Mouse (Mus musculus) forebrain, postnatal 0 days (tissue): ENCODE measurements around the gene Foxn3. TPM values are rescaled to one million over a fixed set of nuclear protein-coding genes. Genes with fewer than 3 reads are reported as not detected.
A peak's percentile ranks its signal among the peaks of the same experiment; 100 is the strongest.

Source experiments
- ATAC-seq: fragments of 200-750 bp; cut with Nextera tagmentation; 2 replicates; pipeline ENCODE4 v1.8.0; 2017; ENCODE audit warnings: mild to moderate bottlenecking, moderate library complexity
- DNase-seq: peaks from one replicate; pipeline ENCODE4 v3.0.0-alpha.2; 2015
- H3K27ac ChIP-seq: fragments of 300-500 bp; sonication (generic); 2 replicates; pipeline ENCODE4 v1.5.1; 2014; ENCODE audit warnings: low read depth, mild to moderate bottlenecking, antibody characterized with exemption, low read length, moderate library complexity, mixed read lengths
- H3K27me3 ChIP-seq: fragments of 300-500 bp; sonication (generic); 2 replicates; pipeline ENCODE4 v1.6.1; 2014; ENCODE audit warnings: mild to moderate bottlenecking, low read length, mixed read lengths; ENCODE audit not compliant: insufficient read depth
- H3K36me3 ChIP-seq: fragments of 300-500 bp; sonication (generic); 2 replicates; pipeline ENCODE4 v1.6.1; 2014; ENCODE audit warnings: mild to moderate bottlenecking, moderate library complexity; ENCODE audit not compliant: insufficient read depth
- H3K4me1 ChIP-seq: fragments of 300-500 bp; sonication (generic); 2 replicates; pipeline ENCODE4 v1.6.1; 2014; ENCODE audit warnings: antibody characterized with exemption; ENCODE audit not compliant: insufficient read depth
- H3K4me2 ChIP-seq: fragments of 300-500 bp; sonication (generic); 2 replicates; pipeline ENCODE4 v1.6.1; 2014; ENCODE audit warnings: low read depth, mild to moderate bottlenecking, moderate library complexity
- H3K4me3 ChIP-seq: fragments of 300-500 bp; sonication (generic); 2 replicates; pipeline ENCODE4 v1.5.1; 2014; ENCODE audit warnings: low read depth, low read length, mixed read lengths
- H3K9ac ChIP-seq: fragments of 300-500 bp; sonication (generic); 2 replicates; pipeline ENCODE4 v1.6.1; 2014; ENCODE audit warnings: mild to moderate bottlenecking
- H3K9me3 ChIP-seq: fragments of 300-500 bp; sonication (generic); 2 replicates; pipeline ENCODE4 v1.6.1; 2016; ENCODE audit warnings: low read length
- CTCF ChIP-seq: sonication (generic); IDR thresholded peaks from 2 replicates; pipeline ENCODE4 v1.5.1; 2016; ENCODE audit warnings: antibody characterized with exemption, control low read depth, low read depth
- WGBS: fragments of 180-500 bp; shearing (Covaris S2); extraction: QIAGEN DNeasy Blood & Tissue Kit; methylation state at CpG from one replicate; pipeline ENCODE4 v1.1.7; 2014; 5-methylcytosine and 5-hydroxymethylcytosine counted together
- polyA plus RNA-seq: library from polyadenylated mRNA; unstranded; fragments of >200 nt; fragmentation: Nextera tagmentation; extraction: Ambion mirVana; gene quantifications from 2 replicates; pipeline ENCODE4 v1.2.1, GENCODE M21; 2015
- total RNA-seq: library from RNA; depleted of rRNA; stranded (reverse); fragments of >200 nt; gene quantifications from 2 replicates; pipeline ENCODE4 v1.2.3, GENCODE M21; 2014

Gene Foxn3
- total and polyA plus RNA-seq, 2 experiments from 2014 or later: 32.8 to 61.3 TPM

- Histone ChIP-seq H3K9ac (no peak overlapping the region; the same call in 1 of the 2 replicates), H3K27ac (peak overlapping the region; percentile 10; the same call in 1 of the 2 replicates), H3K4me2 (no peak overlapping the region), H3K36me3 (no peaks in the 10 kb centered on the region), H3K4me3 (no peak overlapping the region), H3K9me3 (no peaks in the 10 kb centered on the region), H3K27me3 (no peaks in the 10 kb centered on the region), H3K4me1 (0 out of 2 replicates have a peak, but pooled peaks cover 7% of the 10 kb centered on the region)
- WGBS: 51% methylated on average over 5 of the region's 5 CpGs
- no peak for TF ChIP-seq CTCF
- no peak for ATAC-seq
- no peak for DNase-seq
Measured at GRCm38 (mm10) chr12:99361752-99362132, 201.6 kb downstream of the Foxn3 start.

- 59% methylated on average over 8 of the region's 8 CpGs for WGBS
- H3K4me2 ChIP-seq: no peak overlapping the region
- DNase-seq (peak; percentile 34), ATAC-seq (peak; percentile 73)
- TF ChIP-seq CTCF: no peak
- no peak overlapping the region for H3K4me3 ChIP-seq
- 0 out of 2 replicates have a peak, but pooled peaks cover 7% of the 10 kb centered on the region for H3K4me1 ChIP-seq
- H3K36me3 ChIP-seq: no peaks in the 10 kb centered on the region
- H3K27ac ChIP-seq: peak overlapping the region; percentile 10
- no peaks in the 10 kb centered on the region for H3K27me3 ChIP-seq
- no peak overlapping the region; the same call in 1 of the 2 replicates for H3K9ac ChIP-seq
- H3K9me3 ChIP-seq: no peaks in the 10 kb centered on the region
Measured at GRCm38 (mm10) chr12:99360958-99361751, 202.2 kb downstream of the Foxn3 start.

GRCm38 (mm10) chr12:99358698-99359097 lies 204.7 kb downstream of the Foxn3 start:
- Histone ChIP-seq H3K36me3 (no peaks in the 10 kb centered on the region), H3K4me3 (no peak overlapping the region), H3K27me3 (no peaks in the 10 kb centered on the region), H3K27ac (no peak overlapping the region), H3K9me3 (no peaks in the 10 kb centered on the region), H3K9ac (no peak overlapping the region), H3K4me2 (no peak overlapping the region), H3K4me1 (0 out of 2 replicates have a peak, but pooled peaks cover 7% of the 10 kb centered on the region)
- no peak for DNase-seq
- TF ChIP-seq CTCF: no peak
- 76% methylated on average over 5 of the region's 5 CpGs for WGBS
- no peak for ATAC-seq

GRCm38 (mm10) chr12:99356660-99357059 lies 206.7 kb downstream of the Foxn3 start:
- Histone ChIP-seq H3K27ac (no peak overlapping the region), H3K4me1 (0 out of 2 replicates have a peak, but pooled peaks cover 6% of the 10 kb centered on the region), H3K4me2 (no peak overlapping the region), H3K4me3 (no peak overlapping the region), H3K27me3 (no peaks in the 10 kb centered on the region), H3K9me3 (no peaks in the 10 kb centered on the region), H3K36me3 (no peaks in the 10 kb centered on the region), H3K9ac (no peak overlapping the region)
- DNase-seq (no peak), ATAC-seq (no peak)
- no peak for TF ChIP-seq CTCF
- 80% methylated on average over 8 of the region's 8 CpGs for WGBS

GRCm38 (mm10) chr12:99353692-99354091 lies 209.7 kb downstream of the Foxn3 start:
- ATAC-seq (no peak), DNase-seq (no peak)
- no peak overlapping the region for H3K4me2 ChIP-seq
- H3K4me1 ChIP-seq: no peaks in the 10 kb centered on the region
- no peak overlapping the region for H3K9ac ChIP-seq
- TF ChIP-seq CTCF: no peak
- H3K9me3 ChIP-seq: no peaks in the 10 kb centered on the region
- no peak overlapping the region for H3K4me3 ChIP-seq
- no peaks in the 10 kb centered on the region for H3K27me3 ChIP-seq
- no peaks in the 10 kb centered on the region for H3K36me3 ChIP-seq
- H3K27ac ChIP-seq: no peak overlapping the region
- WGBS: 90% methylated on average over 11 of the region's 11 CpGs

- DNase-seq (no peak), ATAC-seq (no peak)
- H3K9ac ChIP-seq: no peak overlapping the region
- no peaks in the 10 kb centered on the region for H3K4me1 ChIP-seq
- no peaks in the 10 kb centered on the region for H3K36me3 ChIP-seq
- no peaks in the 10 kb centered on the region for H3K27me3 ChIP-seq
- H3K4me3 ChIP-seq: no peak overlapping the region
- 75% methylated on average over 6 of the region's 6 CpGs for WGBS
- H3K27ac ChIP-seq: no peak overlapping the region
- no peaks in the 10 kb centered on the region for H3K9me3 ChIP-seq
- H3K4me2 ChIP-seq: no peak overlapping the region
- TF ChIP-seq CTCF: no peak
Measured at GRCm38 (mm10) chr12:99352583-99352982, 210.8 kb downstream of the Foxn3 start.

GRCm38 (mm10) chr12:99352136-99352535 lies 211.2 kb downstream of the Foxn3 start:
- ATAC-seq (no peak), DNase-seq (no peak)
- H3K4me2 ChIP-seq: no peak overlapping the region
- no peak overlapping the region for H3K4me3 ChIP-seq
- H3K27ac ChIP-seq: no peak overlapping the region
- H3K36me3 ChIP-seq: no peaks in the 10 kb centered on the region
- TF ChIP-seq CTCF: no peak
- no peaks in the 10 kb centered on the region for H3K9me3 ChIP-seq
- 83% methylated on average over 7 of the region's 7 CpGs for WGBS
- H3K9ac ChIP-seq: no peak overlapping the region
- no peaks in the 10 kb centered on the region for H3K4me1 ChIP-seq
- no peaks in the 10 kb centered on the region for H3K27me3 ChIP-seq
